ENCODE assay signal across 28 mouse cellular contexts in genomic region chr17:32411898-32412297, GRCm38 (mm10). TPM values are rescaled to one million over a fixed set of nuclear protein-coding genes. Genes with fewer than 3 reads are reported as not detected.
"Had no signal": no experiment of that assay in that cellular context is flagged by ENCODE, and none has a peak within 500 bp of the region (broad histone marks: within the 10 kb centered on the region; RNA-seq: fewer than 3 reads in every experiment).

No protein-coding gene starts in this region.

- ATAC-seq: intestine, postnatal 0 days; liver, embryonic 12.5 days had no signal

- H3K9ac ChIP-seq: limb, embryonic 13.5 days; liver, embryonic 12.5 days; liver, embryonic 15.5 days; neural tube, embryonic 12.5 days; neural tube, embryonic 15.5 days; stomach, embryonic 15.5 days had no signal

- H3K36me3 ChIP-seq: limb, embryonic 10.5 days; limb, embryonic 13.5 days; liver, embryonic 12.5 days; liver, embryonic 15.5 days; neural tube, embryonic 12.5 days; neural tube, embryonic 15.5 days; stomach, embryonic 15.5 days had no signal

- H3K27ac ChIP-seq: kidney, postnatal 0 days; limb, embryonic 10.5 days; limb, embryonic 13.5 days; liver, embryonic 12.5 days; liver, embryonic 15.5 days; neural tube, embryonic 12.5 days; neural tube, embryonic 15.5 days; stomach, embryonic 15.5 days had no signal

- H3K4me2 ChIP-seq: limb, embryonic 13.5 days; liver, embryonic 12.5 days; liver, embryonic 15.5 days; midbrain, embryonic 11.5 days; neural tube, embryonic 12.5 days; neural tube, embryonic 15.5 days; stomach, embryonic 15.5 days had no signal

- H3K9me3 ChIP-seq: limb, embryonic 10.5 days; limb, embryonic 13.5 days; liver, embryonic 12.5 days; liver, embryonic 15.5 days; megakaryocyte, embryonic 14.5 days; neural tube, embryonic 12.5 days; neural tube, embryonic 15.5 days; stomach, embryonic 15.5 days had no signal

- H3K27me3 ChIP-seq: liver, embryonic 15.5 days; megakaryocyte, embryonic 14.5 days had no signal

- DNase-seq: kidney, adult 2 months; kidney, postnatal 25 days; liver; lung, adult 2 months; lung, postnatal 14 days; lung, postnatal 4 days; midbrain, embryonic 14.5 days; right cerebral cortex, adult 18-20 months; right cerebral cortex, postnatal 14 days; right cerebral cortex, postnatal 4 days; thymus, postnatal 36 days had no signal

- H3K4me1 ChIP-seq: limb, embryonic 10.5 days; limb, embryonic 13.5 days; neural tube, embryonic 12.5 days; neural tube, embryonic 15.5 days; stomach, embryonic 15.5 days had no signal

- H3K4me3 ChIP-seq: limb, embryonic 10.5 days; limb, embryonic 13.5 days; liver, embryonic 12.5 days; liver, embryonic 15.5 days; megakaryocyte, embryonic 14.5 days; neural tube, embryonic 12.5 days; neural tube, embryonic 15.5 days; stomach, embryonic 15.5 days had no signal

RNA-seq across cellular contexts. Expression of gene Pglyrp2, which starts 12.1 kb away (rescaled TPM):
- total RNA-seq: layer of hippocampus, adult 8-10 months; layer of hippocampus, postnatal 10 days; left cerebral cortex, postnatal 25 days; midbrain, postnatal 0 days had no signal
- polyA plus RNA-seq: kidney, embryonic 14.5 days; kidney, postnatal 0 days; limb, embryonic 10.5 days; lung, embryonic 16.5 days; midbrain, embryonic 11.5 days; midbrain, embryonic 14.5 days; midbrain, postnatal 0 days; neural tube, embryonic 12.5 days; neural tube, embryonic 15.5 days had no signal

RNA-seq across cellular contexts. Expression of gene Cyp4f39, which starts 40.6 kb away (rescaled TPM):
- total RNA-seq: layer of hippocampus, adult 8-10 months; layer of hippocampus, postnatal 10 days; left cerebral cortex, postnatal 25 days had no signal
- polyA plus RNA-seq: limb, embryonic 10.5 days had no signal
